Mouse (Mus musculus) liver, adult 2 months (tissue): ENCODE measurements at regions not wholly inside any gene's neighbourhood (a gene's known extent, or its start where the extent isn't known, plus 50 kb on each side); places are given as distances from the start of the nearest gene placed in this dataset.

Experiments used
- CTCF ChIP-seq: fragments of 200-500 bp; IDR thresholded peaks from 2 replicates; pipeline ENCODE4 v1.5.1; 2011; ENCODE audit warnings: low read depth, low read length, control low read depth
- POLR2A ChIP-seq: fragments of 200-500 bp; IDR thresholded peaks from 2 replicates; pipeline ENCODE4 v1.6.1; 2011; ENCODE audit warnings: low read length, control low read depth; ENCODE audit not compliant: insufficient read depth; ENCODE audit errors: extremely low read depth

DNA sequence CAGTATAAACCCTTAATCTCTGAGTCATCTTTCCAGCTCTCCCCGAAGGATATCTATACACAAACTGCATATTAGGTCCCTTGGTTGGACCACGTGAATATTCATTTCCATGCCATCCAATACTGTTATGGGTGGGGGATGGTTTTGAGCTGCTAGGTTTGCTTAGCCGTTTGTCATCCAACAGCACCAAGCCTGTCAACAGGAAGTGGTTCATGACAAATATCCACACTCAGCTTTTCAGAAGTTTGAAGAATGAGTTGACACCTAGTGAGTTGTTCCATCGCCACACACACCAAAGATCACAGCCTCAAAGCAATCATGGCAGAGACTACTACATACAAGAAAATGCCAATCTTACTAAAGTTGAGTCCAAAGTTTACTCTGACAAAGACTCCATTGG lies 421.0 kb downstream of the Rnf144a start:
- no peak for TF ChIP-seq POLR2A
- TF ChIP-seq CTCF: no peak
